Mouse (Mus musculus): ENCODE results near the gene Galnt2. TPM values are rescaled to one million over a fixed set of nuclear protein-coding genes. Genes with fewer than 3 reads are reported as not detected.

Galnt2 gene
- total RNA-seq (2014; rRNA removed; ENCODE audit: low replicate concordance) (30.0 and 35.4 TPM in 2 replicates), polyA plus RNA-seq (2015; fragmentation: Nextera tagmentation; extraction: Ambion mirVana) (24.6 and 30.3 TPM in 2 replicates)

DNA sequence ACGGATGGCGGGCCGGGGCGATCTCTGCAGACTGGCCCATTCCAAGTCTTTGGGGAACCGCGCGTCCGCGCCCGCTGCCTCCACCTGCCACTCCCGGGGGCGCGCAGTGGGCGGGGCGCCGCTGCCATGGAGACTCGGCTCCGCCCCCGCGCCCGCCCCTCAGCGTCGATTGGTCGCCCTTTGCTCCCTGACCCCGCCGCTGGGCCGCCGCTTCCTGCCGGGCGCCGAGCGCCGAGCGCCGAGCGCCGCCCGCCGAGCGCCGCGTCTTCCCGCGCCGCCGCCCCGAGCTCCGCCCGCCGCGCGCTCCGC is at the start of gene Galnt2:
Galnt2 (plus strand) TSS at position 216 of the 309 bp plus-strand sequence.
- TF ChIP-seq CTCF (IDR thresholded peaks at IDR 0.05; ENCODE audit: low read depth), result no peak
- no peak for TF ChIP-seq EP300 (IDR thresholded peaks at IDR 0.05; ENCODE audit: low read depth)
- peak within 1 kb of the TSS; percentile 95 for H3K4me2 ChIP-seq (ENCODE audit: low read depth, low read length)
- no peaks in the 10 kb centered on the region for H3K36me3 ChIP-seq (replicated peaks; ENCODE audit: control insufficient read depth, insufficient read depth, low read length)
- peak; percentile 91 for ATAC-seq (ENCODE audit: insufficient read depth, low read depth)
- no peaks in the 10 kb centered on the region for H3K27me3 ChIP-seq (ENCODE audit: control insufficient read depth, insufficient read depth, low read length)
- H3K27ac ChIP-seq (ENCODE audit: low read depth), result peak within 1 kb of the TSS; percentile 78
- peak; percentile 73 for DNase-seq (ENCODE audit: low spot score)
- peak within 1 kb of the TSS; percentile 66 for H3K9ac ChIP-seq (replicated peaks; ENCODE audit: low read depth, low read length)
- H3K4me1 ChIP-seq (ENCODE audit: control insufficient read depth, insufficient read depth), result 0 out of 2 replicates have a peak, but pooled peaks cover 8% of the 10 kb centered on the region
- no peaks in the 10 kb centered on the region for H3K9me3 ChIP-seq (replicated peaks; ENCODE audit: control insufficient read depth, low read length)
- 2% methylated on average over 37 of the region's 53 CpGs for WGBS
- H3K4me3 ChIP-seq (ENCODE audit: low read depth, low read length), result peak within 1 kb of the TSS; percentile 67

DNA sequence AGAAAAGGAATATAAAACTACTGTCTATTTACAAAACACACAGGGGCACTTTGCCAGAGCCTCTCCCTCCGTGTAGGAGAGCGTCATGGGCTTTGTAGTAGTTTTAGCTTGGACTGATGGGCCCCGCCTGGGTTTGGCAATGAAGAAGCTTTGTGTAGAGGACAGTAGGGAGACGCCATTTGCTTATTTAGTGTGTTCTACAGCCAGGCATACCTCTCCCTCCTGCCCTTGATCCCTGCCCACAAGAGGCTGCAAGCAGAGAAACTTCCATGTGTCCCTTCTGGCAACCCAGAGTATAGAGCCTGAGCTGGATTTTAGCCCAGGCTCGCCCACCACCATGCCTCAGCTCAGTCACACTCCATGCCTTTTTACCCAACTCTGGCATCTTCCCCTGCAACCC is 49.4 kb upstream of the Galnt2 start:
- Histone ChIP-seq H3K9me3 (replicated peaks; ENCODE audit: control insufficient read depth, low read length) (no peaks in the 10 kb centered on the region), H3K36me3 (replicated peaks; ENCODE audit: control insufficient read depth, insufficient read depth, low read length) (no peaks in the 10 kb centered on the region), H3K9ac (replicated peaks; ENCODE audit: low read depth, low read length) (no peak overlapping the region), H3K4me3 (ENCODE audit: low read depth, low read length) (no peak overlapping the region), H3K27me3 (ENCODE audit: control insufficient read depth, insufficient read depth, low read length) (peaks cover 6% of the 10 kb centered on the region; the same call in 1 of the 2 replicates), H3K4me2 (ENCODE audit: low read depth, low read length) (no peak overlapping the region), H3K27ac (ENCODE audit: low read depth) (peak overlapping the region; percentile 84), H3K4me1 (ENCODE audit: control insufficient read depth, insufficient read depth) (peaks cover 29% of the 10 kb centered on the region)
- ATAC-seq (ENCODE audit: insufficient read depth, low read depth) (peak; percentile 15), DNase-seq (ENCODE audit: low spot score) (peak; percentile 53)
- WGBS, result 37% methylated on average over 5 of the region's 5 CpGs
- no peak for TF ChIP-seq EP300 (IDR thresholded peaks at IDR 0.05; ENCODE audit: low read depth)
- TF ChIP-seq CTCF (IDR thresholded peaks at IDR 0.05; ENCODE audit: low read depth), result no peak

DNA sequence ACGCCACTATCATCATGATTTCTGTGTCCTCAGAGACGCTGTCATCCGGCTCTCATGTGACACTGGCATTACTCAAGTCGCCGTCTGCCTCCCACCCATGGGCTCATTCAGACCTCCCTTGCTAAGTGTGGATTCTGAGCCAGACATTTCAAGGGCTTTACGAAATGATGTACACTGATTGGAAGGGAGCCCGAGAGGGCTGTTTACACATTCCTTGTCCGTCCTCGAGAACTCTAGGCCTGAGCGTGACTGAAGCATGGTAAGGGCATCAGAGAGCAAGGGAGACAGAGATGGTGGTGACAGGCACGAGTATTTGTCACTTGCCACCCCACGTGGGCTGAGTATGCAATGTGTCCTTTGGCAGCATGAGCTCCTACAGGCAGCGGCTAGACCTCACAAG is 49.0 kb upstream of the Galnt2 start:
- no peak overlapping the region; the same call in 1 of the 2 replicates for H3K4me2 ChIP-seq (ENCODE audit: low read depth, low read length)
- 26% methylated on average over 13 of the region's 13 CpGs for WGBS
- H3K36me3 ChIP-seq (replicated peaks; ENCODE audit: control insufficient read depth, insufficient read depth, low read length), result no peaks in the 10 kb centered on the region
- TF ChIP-seq EP300 (IDR thresholded peaks at IDR 0.05; ENCODE audit: low read depth) (peak; percentile 95), CTCF (IDR thresholded peaks at IDR 0.05; ENCODE audit: low read depth) (peak; percentile 10; the same call in 1 of the 2 replicates)
- no peak overlapping the region for H3K4me3 ChIP-seq (ENCODE audit: low read depth, low read length)
- no peaks in the 10 kb centered on the region for H3K9me3 ChIP-seq (replicated peaks; ENCODE audit: control insufficient read depth, low read length)
- peak; percentile 95 for DNase-seq (ENCODE audit: low spot score)
- peak overlapping the region; percentile 84 for H3K27ac ChIP-seq (ENCODE audit: low read depth)
- ATAC-seq (ENCODE audit: insufficient read depth, low read depth), result peak; percentile 94
- H3K27me3 ChIP-seq (ENCODE audit: control insufficient read depth, insufficient read depth, low read length), result peaks cover 6% of the 10 kb centered on the region; the same call in 1 of the 2 replicates
- H3K9ac ChIP-seq (replicated peaks; ENCODE audit: low read depth, low read length), result no peak overlapping the region
- H3K4me1 ChIP-seq (ENCODE audit: control insufficient read depth, insufficient read depth), result peaks cover 29% of the 10 kb centered on the region

DNA sequence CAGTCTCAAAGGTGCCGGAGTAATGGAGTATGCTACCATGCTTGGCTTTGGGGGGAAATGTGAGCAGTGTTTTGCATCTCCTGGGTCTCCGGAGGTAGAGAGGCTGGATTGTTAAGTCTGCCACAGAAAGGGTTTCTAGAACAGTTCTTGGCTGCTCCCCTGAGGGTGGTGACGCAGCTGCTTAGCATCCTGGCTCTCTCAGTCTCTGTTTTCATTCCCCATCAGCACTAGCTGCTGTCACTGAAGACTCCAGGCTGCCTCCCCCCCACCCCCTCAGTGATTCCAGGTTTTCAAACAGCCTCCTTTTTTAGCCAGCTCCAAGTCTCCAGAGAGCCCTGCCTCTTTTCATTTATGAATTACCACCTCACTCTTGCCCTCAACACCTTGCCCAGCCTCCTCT is 47.1 kb upstream of the Galnt2 start:
- H3K4me3 ChIP-seq (ENCODE audit: low read depth, low read length), result no peak overlapping the region
- H3K9me3 ChIP-seq (replicated peaks; ENCODE audit: control insufficient read depth, low read length), result no peaks in the 10 kb centered on the region
- ATAC-seq (ENCODE audit: insufficient read depth, low read depth) (no peak), DNase-seq (ENCODE audit: low spot score) (peak; percentile 26)
- TF ChIP-seq CTCF (IDR thresholded peaks at IDR 0.05; ENCODE audit: low read depth), result no peak
- TF ChIP-seq EP300 (IDR thresholded peaks at IDR 0.05; ENCODE audit: low read depth), result no peak
- H3K4me1 ChIP-seq (ENCODE audit: control insufficient read depth, insufficient read depth), result peaks cover 29% of the 10 kb centered on the region
- H3K4me2 ChIP-seq (ENCODE audit: low read depth, low read length), result no peak overlapping the region
- 61% methylated on average over 3 of the region's 3 CpGs for WGBS
- H3K9ac ChIP-seq (replicated peaks; ENCODE audit: low read depth, low read length), result no peak overlapping the region; the same call in 1 of the 2 replicates
- no peaks in the 10 kb centered on the region for H3K36me3 ChIP-seq (replicated peaks; ENCODE audit: control insufficient read depth, insufficient read depth, low read length)
- peaks cover 6% of the 10 kb centered on the region; the same call in 1 of the 2 replicates for H3K27me3 ChIP-seq (ENCODE audit: control insufficient read depth, insufficient read depth, low read length)
- no peak overlapping the region for H3K27ac ChIP-seq (ENCODE audit: low read depth)

DNA sequence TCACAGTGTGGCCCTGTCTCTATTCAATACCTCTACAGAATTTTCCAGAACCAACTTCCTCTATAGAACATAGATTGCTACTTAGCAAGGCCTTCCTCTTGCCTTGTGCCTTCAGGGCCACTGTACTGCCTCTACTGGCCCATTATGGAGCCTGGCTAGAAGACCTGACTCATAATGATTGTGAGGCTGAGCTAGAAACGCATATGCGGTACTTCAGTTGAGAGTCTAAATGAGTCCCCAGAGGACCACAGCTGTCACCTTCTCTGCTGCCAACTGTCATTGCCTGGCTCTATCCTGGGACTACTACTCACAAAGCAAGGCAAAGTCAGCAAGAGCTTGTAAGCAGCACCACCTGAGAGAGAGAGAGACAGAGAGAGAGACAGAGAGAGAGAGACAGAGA is 46.7 kb upstream of the Galnt2 start:
- no peak overlapping the region for H3K4me3 ChIP-seq (ENCODE audit: low read depth, low read length)
- 45% methylated on average over 2 of the region's 2 CpGs for WGBS
- H3K9me3 ChIP-seq (replicated peaks; ENCODE audit: control insufficient read depth, low read length), result no peaks in the 10 kb centered on the region
- ATAC-seq (ENCODE audit: insufficient read depth, low read depth), result no peak
- no peak overlapping the region for H3K4me2 ChIP-seq (ENCODE audit: low read depth, low read length)
- no peaks in the 10 kb centered on the region for H3K36me3 ChIP-seq (replicated peaks; ENCODE audit: control insufficient read depth, insufficient read depth, low read length)
- H3K9ac ChIP-seq (replicated peaks; ENCODE audit: low read depth, low read length), result no peak overlapping the region
- no peak for DNase-seq (ENCODE audit: low spot score)
- H3K27me3 ChIP-seq (ENCODE audit: control insufficient read depth, insufficient read depth, low read length), result peaks cover 6% of the 10 kb centered on the region; the same call in 1 of the 2 replicates
- H3K4me1 ChIP-seq (ENCODE audit: control insufficient read depth, insufficient read depth), result peaks cover 29% of the 10 kb centered on the region
- no peak overlapping the region for H3K27ac ChIP-seq (ENCODE audit: low read depth)
- TF ChIP-seq EP300 (IDR thresholded peaks at IDR 0.05; ENCODE audit: low read depth) (no peak), CTCF (IDR thresholded peaks at IDR 0.05; ENCODE audit: low read depth) (no peak)

DNA sequence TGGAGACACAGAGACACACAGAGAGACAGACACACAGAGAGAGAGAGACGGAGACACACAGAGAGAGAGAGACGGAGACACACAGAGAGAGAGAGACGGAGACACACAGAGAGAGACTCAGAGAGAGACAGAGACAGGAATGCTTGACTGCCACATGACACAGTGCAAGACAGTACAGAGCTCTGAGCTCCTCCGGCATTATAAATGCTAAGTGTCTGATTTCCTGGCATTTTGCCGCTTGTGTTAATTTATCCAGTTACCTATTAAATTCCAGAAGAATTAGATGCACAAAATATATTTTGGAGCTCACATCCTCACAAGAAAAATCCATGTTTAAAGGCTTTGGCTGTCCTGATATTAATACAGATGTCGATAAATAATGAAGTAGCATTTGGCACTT is 46.1 kb upstream of the Galnt2 start:
- DNase-seq (ENCODE audit: low spot score), result no peak
- ATAC-seq (ENCODE audit: insufficient read depth, low read depth), result no peak
- Histone ChIP-seq H3K4me1 (ENCODE audit: control insufficient read depth, insufficient read depth) (peaks cover 29% of the 10 kb centered on the region), H3K27ac (ENCODE audit: low read depth) (no peak overlapping the region), H3K27me3 (ENCODE audit: control insufficient read depth, insufficient read depth, low read length) (peaks cover 6% of the 10 kb centered on the region; the same call in 1 of the 2 replicates), H3K9ac (replicated peaks; ENCODE audit: low read depth, low read length) (no peak overlapping the region), H3K4me3 (ENCODE audit: low read depth, low read length) (no peak overlapping the region), H3K36me3 (replicated peaks; ENCODE audit: control insufficient read depth, insufficient read depth, low read length) (no peaks in the 10 kb centered on the region), H3K9me3 (replicated peaks; ENCODE audit: control insufficient read depth, low read length) (no peaks in the 10 kb centered on the region), H3K4me2 (ENCODE audit: low read depth, low read length) (no peak overlapping the region)
- 88% methylated on average over 6 of the region's 6 CpGs for WGBS
- TF ChIP-seq CTCF (IDR thresholded peaks at IDR 0.05; ENCODE audit: low read depth) (no peak), EP300 (IDR thresholded peaks at IDR 0.05; ENCODE audit: low read depth) (no peak)

Data from heart, postnatal 0 days (tissue).